Mouse (Mus musculus) C2C12 (cell line): ENCODE data around the gene Smap2. TPM values are rescaled to one million over a fixed set of nuclear protein-coding genes. Genes with fewer than 3 reads are reported as not detected.

ENCODE experiments used
- H3K27me3 ChIP-seq: one replicate; pipeline ENCODE4 v1.6.1; 2011; ENCODE audit not compliant: control insufficient read depth, insufficient read depth, insufficient read length
- H3K36me3 ChIP-seq: one replicate; pipeline ENCODE4 v1.6.1; 2011; ENCODE audit not compliant: control insufficient read depth, insufficient read depth
- H3K4me3 ChIP-seq: one replicate; pipeline ENCODE4 v1.5.1; 2011; ENCODE audit warnings: mild to moderate bottlenecking, control low read depth; ENCODE audit not compliant: poor library complexity, insufficient read depth, severe bottlenecking
- H3K79me2 ChIP-seq: one replicate; pipeline ENCODE4 v1.6.1; 2011; ENCODE audit not compliant: control insufficient read depth, insufficient read depth
- H3K79me3 ChIP-seq: one replicate; pipeline ENCODE4 v1.6.1; 2011; ENCODE audit warnings: low read depth, control low read depth
- H3ac ChIP-seq: one replicate; pipeline ENCODE3; 2011; ENCODE audit warnings: low read depth; ENCODE audit not compliant: control insufficient read depth, insufficient read length
- CEBPB ChIP-seq: IDR thresholded peaks from one replicate; pipeline ENCODE4 v1.6.1; 2011; ENCODE audit warnings: low read depth, mild to moderate bottlenecking, control low read depth, moderate library complexity
- CTCF ChIP-seq: IDR thresholded peaks from one replicate; pipeline ENCODE4 v1.5.1; 2011; ENCODE audit not compliant: control insufficient read depth, insufficient read depth, insufficient read length
- FOSL1 ChIP-seq: IDR thresholded peaks from one replicate; pipeline ENCODE4 v1.8.0; 2011; ENCODE audit warnings: mild to moderate bottlenecking, low read length; ENCODE audit not compliant: poor library complexity, insufficient read depth, severe bottlenecking
- MAX ChIP-seq: IDR thresholded peaks from one replicate; pipeline ENCODE4 v1.6.1; 2011; ENCODE audit warnings: mild to moderate bottlenecking, control low read depth
- MYOD1 ChIP-seq: IDR thresholded peaks from one replicate; pipeline ENCODE4 v1.6.1; 2011; ENCODE audit warnings: low read depth; ENCODE audit not compliant: control insufficient read depth, insufficient read length
- MYOG ChIP-seq: IDR thresholded peaks from one replicate; pipeline ENCODE4 v1.6.1; 2011; ENCODE audit not compliant: control insufficient read depth, insufficient read length; ENCODE audit errors: extremely low read depth
- USF1 ChIP-seq: IDR thresholded peaks from one replicate; pipeline ENCODE4 v1.6.1; 2011; ENCODE audit warnings: low read depth, mild to moderate bottlenecking, control low read depth, moderate library complexity
- polyA plus RNA-seq: library from polyadenylated mRNA; unstranded; fragments of >200 nt; fragmentation: generic; extraction: Trizol; gene quantifications from one replicate; pipeline ENCODE4 v1.2.1, GENCODE M21; 2012; ENCODE audit warnings: missing spikeins

The Smap2 gene
- polyA plus RNA-seq, 1 experiment, result 34.3 TPM

DNA sequence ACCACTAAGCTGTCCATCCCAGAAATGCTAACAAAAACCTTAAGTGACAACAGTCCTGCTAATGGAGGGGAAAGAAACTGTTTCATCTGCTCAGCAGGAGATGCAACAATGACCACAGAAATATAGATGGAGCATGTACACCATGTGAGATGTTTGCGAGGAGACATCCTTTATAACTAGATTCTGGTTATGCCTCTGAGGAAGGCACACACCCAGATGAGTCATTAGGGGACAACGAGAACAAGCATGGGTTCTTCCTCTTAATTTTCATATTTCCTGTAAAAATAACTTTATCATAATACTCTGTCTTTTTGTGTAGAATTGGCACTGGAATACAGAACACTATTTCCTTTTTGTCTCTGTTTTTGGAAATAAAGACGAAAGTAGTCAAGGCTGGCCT is 38.8 kb downstream of the Smap2 start:
- no peak for TF ChIP-seq CTCF
- no peak for TF ChIP-seq MYOG
- no peak for TF ChIP-seq MAX
- TF ChIP-seq MYOD1, result no peak
- no peak for TF ChIP-seq USF1
- TF ChIP-seq FOSL1, result no peak
- no peak overlapping the region for H3K4me3 ChIP-seq
- H3K79me3 ChIP-seq, result no peaks in the 10 kb centered on the region
- H3ac ChIP-seq, result no peak overlapping the region
- no peaks in the 10 kb centered on the region for H3K79me2 ChIP-seq
- peaks cover 37% of the 10 kb centered on the region for H3K36me3 ChIP-seq
- no peaks in the 10 kb centered on the region for H3K27me3 ChIP-seq

DNA sequence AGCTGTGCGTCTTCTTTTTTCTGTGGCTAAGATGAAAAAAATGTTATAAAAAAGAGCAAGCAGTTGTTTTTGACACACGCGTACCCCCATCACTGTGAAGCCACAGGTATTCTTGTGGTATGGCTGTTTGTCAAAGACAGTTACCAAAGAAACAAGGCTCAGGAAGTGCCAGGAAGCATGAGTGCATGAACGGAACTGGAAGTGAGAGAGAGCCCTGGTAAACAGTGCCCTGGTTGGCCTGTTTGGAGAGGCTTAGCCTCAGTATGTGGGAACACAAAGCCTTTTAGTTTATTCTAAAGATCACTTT is 41.7 kb downstream of the Smap2 start:
- H3K27me3 ChIP-seq, result no peaks in the 10 kb centered on the region
- peaks cover 20% of the 10 kb centered on the region for H3K36me3 ChIP-seq
- H3K4me3 ChIP-seq, result no peak overlapping the region
- no peak overlapping the region for H3ac ChIP-seq
- no peak for TF ChIP-seq MAX
- TF ChIP-seq USF1, result no peak
- no peak for TF ChIP-seq FOSL1
- no peak for TF ChIP-seq MYOG
- TF ChIP-seq CEBPB, result no peak
- no peak for TF ChIP-seq MYOD1
- no peak for TF ChIP-seq CTCF
- no peaks in the 10 kb centered on the region for H3K79me3 ChIP-seq
- H3K79me2 ChIP-seq, result no peaks in the 10 kb centered on the region

DNA sequence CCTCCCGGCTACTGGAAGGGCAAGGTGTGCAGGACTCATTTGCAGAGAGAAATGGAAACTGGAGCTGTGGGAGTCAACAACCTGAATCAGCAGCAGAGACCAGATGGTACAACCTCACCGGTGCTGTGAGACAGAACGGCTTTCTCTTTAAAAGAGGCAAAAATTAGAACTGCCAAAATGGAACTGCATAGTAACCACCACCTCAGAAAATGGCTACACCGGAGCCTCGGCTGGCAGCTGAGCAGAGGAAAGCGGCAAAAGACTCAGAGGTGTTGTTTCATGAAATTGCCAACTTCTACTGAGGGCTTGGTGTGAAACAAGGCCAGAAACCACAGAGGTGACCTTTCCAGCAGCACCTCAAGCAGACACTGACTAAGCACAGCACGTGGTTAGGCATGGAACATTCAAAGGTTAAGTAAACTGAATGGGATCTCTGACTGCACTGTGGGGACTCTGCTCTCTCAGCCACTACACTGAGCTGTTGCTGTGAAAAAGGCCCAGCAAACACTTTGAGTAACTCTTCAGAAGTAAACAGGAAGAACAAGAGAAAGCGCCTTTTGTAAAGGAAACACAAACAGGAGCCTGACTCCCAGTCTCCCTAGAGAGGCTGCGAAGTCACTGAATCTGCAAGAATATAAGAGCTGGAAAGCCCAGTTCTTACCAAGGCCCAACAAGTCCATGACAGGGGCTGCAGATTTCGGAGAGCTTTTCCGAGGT is 42.2 kb downstream of the Smap2 start:
- Histone ChIP-seq H3K36me3 (peaks cover 19% of the 10 kb centered on the region), H3ac (no peak overlapping the region), H3K27me3 (no peaks in the 10 kb centered on the region), H3K4me3 (no peak overlapping the region), H3K79me3 (no peaks in the 10 kb centered on the region), H3K79me2 (no peaks in the 10 kb centered on the region)
- no peak for TF ChIP-seq CTCF
- TF ChIP-seq MYOG, result no peak
- no peak for TF ChIP-seq MAX
- no peak for TF ChIP-seq CEBPB
- no peak for TF ChIP-seq USF1
- TF ChIP-seq MYOD1, result no peak
- TF ChIP-seq FOSL1, result no peak

DNA sequence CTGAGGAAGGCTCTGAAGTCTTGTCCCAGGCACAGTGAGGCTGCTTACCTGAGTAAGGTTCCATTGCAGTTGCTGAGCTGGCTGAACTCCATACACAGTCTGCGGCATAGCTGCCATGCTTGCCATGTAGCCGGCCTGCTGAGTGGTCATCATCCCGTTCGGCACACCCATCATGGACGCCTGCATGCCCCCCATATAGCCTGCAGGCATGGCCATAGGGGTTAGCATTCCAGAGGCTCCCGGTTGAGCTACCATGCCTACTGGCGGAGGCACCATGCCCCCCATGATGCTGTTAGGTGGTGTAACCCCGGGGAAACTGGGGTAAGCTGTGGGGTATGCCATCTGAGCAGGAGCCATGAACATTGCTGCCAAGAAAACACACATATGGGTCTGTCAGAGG is 45.2 kb downstream of the Smap2 start:
- H3K79me3 ChIP-seq, result no peaks in the 10 kb centered on the region
- H3K4me3 ChIP-seq, result no peak overlapping the region
- no peak for TF ChIP-seq MYOG
- no peaks in the 10 kb centered on the region for H3K27me3 ChIP-seq
- no peaks in the 10 kb centered on the region for H3K79me2 ChIP-seq
- peaks cover 32% of the 10 kb centered on the region for H3K36me3 ChIP-seq
- no peak overlapping the region for H3ac ChIP-seq

DNA sequence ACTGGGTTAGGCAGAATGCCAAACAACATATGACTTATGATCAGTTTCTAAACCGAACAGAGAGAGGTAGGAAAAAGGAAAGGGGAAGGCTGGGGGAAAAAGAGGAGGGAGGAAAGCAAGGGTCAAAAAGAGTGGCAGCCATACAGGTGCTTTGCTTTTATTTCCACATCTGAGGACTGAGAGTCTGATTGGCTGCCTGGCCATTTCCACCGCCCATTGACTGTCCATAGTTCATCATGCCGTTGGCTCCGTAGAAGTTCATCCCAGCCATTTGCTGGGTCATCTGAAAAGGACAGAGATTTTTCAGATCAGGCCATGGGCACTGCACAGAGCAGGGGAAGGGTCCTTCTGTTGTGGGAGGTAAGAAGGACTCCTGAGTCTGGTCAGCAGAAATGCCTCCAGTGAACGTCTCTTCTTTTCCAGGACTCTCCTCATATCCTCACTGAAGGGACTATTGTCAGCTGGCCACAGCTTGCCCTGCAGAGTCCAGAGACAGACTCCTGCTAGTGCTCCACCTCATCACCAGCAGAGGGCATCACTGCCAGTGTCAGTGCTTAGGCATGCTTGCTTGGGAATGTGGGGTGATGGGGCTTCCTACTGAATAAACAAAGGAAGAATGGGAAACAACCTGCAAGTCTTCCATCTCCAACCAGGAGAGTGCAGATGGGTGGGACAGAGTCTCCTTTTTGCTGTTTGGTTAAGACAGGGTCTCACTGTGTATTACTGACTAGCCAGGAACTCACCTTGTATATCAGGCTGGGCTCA is 47.5 kb downstream of the Smap2 start:
- Histone ChIP-seq H3K79me2 (no peaks in the 10 kb centered on the region), H3K4me3 (no peak overlapping the region), H3ac (no peak overlapping the region), H3K79me3 (no peaks in the 10 kb centered on the region), H3K36me3 (peaks cover 32% of the 10 kb centered on the region), H3K27me3 (no peaks in the 10 kb centered on the region)
- TF ChIP-seq MYOG (no peak), CTCF (peak; percentile 43), MYOD1 (no peak), CEBPB (no peak), FOSL1 (no peak), MAX (no peak)

DNA sequence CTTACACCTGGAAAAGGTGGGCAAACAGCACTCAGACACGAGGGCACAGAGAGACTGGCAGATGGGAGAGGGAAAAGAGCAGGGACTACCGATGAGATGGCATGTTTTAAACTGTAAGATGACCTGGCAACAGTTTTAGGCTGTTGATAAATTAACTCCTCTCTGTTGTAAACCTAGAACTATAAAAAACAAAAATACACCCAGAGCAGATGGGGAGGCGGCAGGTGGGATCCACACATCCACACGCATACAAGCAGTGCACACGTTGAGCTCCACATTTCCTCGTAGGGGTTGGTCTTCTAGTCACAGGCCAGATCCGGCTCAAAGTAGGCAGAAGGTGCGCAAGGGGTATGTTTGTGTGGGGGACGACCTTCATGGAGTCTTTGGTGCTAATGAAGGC is 48.6 kb downstream of the Smap2 start:
- H3K79me2 ChIP-seq, result no peaks in the 10 kb centered on the region
- H3K36me3 ChIP-seq, result peaks cover 24% of the 10 kb centered on the region
- no peak for TF ChIP-seq CTCF
- TF ChIP-seq USF1, result no peak
- TF ChIP-seq MYOG, result no peak
- TF ChIP-seq CEBPB, result no peak
- TF ChIP-seq MYOD1, result no peak
- TF ChIP-seq MAX, result no peak
- no peak for TF ChIP-seq FOSL1
- no peaks in the 10 kb centered on the region for H3K27me3 ChIP-seq
- no peak overlapping the region for H3ac ChIP-seq
- H3K4me3 ChIP-seq, result no peak overlapping the region
- no peaks in the 10 kb centered on the region for H3K79me3 ChIP-seq
